Mouse (Mus musculus) bone marrow macrophage, adult 2 months (primary cell): ENCODE results near the gene Ndc80.

ENCODE experiments used
- CTCF ChIP-seq: IDR thresholded peaks from 2 replicates; pipeline ENCODE4 v1.5.1; 2012; ENCODE audit warnings: low read depth, mild to moderate bottlenecking, low read length, moderate library complexity
- POLR2A ChIP-seq: IDR thresholded peaks from 2 replicates; pipeline ENCODE4 v1.6.1; 2012; ENCODE audit warnings: mild to moderate bottlenecking, low read depth, low read length, borderline replicate concordance

DNA sequence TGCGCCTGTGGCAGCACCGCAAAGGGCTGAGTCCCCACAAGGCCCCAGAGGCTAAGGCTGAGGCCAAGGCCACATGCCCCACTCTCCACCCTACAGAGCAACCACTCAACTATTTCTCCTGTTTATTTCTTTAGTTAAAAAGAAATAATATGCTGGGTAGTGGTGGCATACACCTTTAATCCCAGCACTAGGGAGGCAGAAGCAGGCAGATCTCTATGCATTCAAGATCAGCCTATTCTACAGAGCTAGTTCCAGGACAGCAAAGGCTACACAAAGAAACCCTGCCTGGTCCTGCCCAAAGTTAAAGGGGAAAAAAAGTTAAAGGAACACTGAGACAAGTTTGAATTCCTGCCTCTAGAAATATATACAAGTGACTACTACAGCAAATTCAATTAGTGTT is 66.8 kb downstream of the Ndc80 start, which contains the start of gene Gm4707:
- no peak for TF ChIP-seq POLR2A
- no peak for TF ChIP-seq CTCF
